Mouse (Mus musculus): ENCODE data around the gene Taf6l.

GRCm38 (mm10) chr19:8818301-8818798 lies 32.1 kb upstream of the Taf6l start:
- no peak for TF ChIP-seq CTCF (conservative IDR thresholded peaks at IDR 0.05; ENCODE audit: insufficient read depth, insufficient read length, low read depth, low read length)
- no peak for TF ChIP-seq POLR2A (IDR thresholded peaks at IDR 0.05; ENCODE audit: low read depth, low read length)

All from kidney, adult 2 months (tissue).